Mouse (Mus musculus) layer of hippocampus, adult 9-11 months (tissue): ENCODE results near the gene Prox1.

ENCODE experiments used
- DNase-seq: peaks from one replicate; pipeline ENCODE4 v3.0.0; 2022

The Prox1 gene

DNA sequence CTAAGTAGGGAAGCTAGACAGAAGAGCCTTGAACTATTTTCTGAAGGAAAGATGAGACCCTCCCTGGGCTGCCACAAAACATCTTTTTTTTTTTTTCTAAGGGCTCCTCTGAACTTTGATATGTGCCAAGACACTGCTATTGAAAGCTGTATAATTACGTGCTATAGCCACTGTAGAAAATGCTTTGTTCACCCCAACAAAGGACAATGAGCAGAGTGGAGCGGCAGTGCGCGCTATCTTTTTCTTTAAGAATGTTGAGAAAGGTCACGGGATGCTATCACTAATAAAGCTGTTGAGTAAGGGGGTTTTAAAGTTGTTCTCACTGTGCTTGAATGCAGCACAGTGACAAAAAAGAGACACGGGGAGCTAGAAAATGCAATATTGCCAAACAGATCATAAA lies 30.0 kb downstream of the Prox1 start:
- no peak for DNase-seq

DNA sequence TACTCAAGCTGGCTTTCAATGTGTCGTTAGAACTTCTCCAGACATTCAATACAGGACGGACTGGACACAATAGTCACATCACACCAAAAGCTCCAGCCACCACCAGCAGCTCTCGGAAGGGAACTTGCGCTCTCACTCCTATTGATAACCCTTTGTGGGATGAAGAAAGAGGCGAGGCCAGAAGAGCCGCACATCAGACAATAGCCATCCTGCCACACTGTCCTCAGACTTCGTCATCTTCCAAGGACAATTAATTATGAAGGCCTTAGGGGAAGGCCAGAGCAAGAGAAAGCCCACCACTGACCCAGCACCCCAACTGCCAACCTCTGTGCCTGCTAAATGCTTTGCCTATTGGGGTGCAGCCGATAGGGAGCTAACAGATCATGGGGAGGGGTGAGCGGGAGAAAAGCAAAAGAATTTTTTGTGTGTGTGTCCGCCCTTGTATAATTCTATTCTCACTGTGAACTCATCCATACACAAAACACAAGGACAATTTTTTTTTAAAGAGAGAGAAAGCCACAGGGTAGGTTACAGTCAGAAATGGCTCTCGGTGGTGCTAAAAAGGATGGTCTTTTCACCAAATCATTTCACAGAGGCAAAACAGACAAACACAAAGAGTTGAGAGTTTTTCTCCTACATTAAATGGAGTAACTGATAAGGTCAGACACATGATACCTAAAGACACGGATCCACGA lies 30.7 kb downstream of the Prox1 start:
- no peak for DNase-seq

- DNase-seq, result no peak
Observed at GRCm38 (mm10) chr1:190137943-190138342, 32.6 kb downstream of the Prox1 start.

- no peak for DNase-seq
Observed at GRCm38 (mm10) chr1:190132897-190133296, 37.6 kb downstream of the Prox1 start.

GRCm38 (mm10) chr1:190130888-190131287 lies 39.6 kb downstream of the Prox1 start:
- DNase-seq, result no peak

- DNase-seq, result no peak
Observed at GRCm38 (mm10) chr1:190129553-190129952, 41.0 kb downstream of the Prox1 start.

DNA sequence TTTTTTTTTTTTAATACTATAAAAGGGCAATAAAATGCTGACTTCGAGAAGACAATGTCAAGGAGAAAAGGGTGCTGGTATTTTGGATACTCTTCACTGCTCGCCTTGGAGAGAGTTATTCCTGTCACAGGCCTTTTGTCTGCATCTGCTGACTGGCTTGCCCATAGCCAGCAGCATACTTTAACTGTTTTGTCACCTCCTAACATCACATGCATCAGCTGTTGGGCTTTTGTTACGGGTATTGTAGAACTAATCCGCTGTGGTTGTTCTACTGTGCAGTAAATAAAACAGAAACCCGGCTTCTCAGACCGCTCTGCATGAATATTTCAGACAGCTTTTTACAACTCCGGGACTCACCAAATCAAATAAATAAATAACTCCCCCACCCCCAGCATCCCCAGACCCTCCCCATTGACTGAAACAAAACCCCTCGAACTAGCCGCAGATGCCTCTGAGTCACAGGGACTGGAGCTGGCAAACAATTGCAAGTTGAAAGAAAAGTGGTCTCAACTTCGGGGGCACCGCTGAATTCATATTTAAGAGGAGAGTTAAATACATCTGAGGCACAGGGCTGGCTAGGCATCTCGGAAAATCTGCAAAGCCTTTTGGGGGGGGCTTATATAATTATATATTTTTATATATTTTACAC lies 41.7 kb downstream of the Prox1 start:
- DNase-seq, result no peak

GRCm38 (mm10) chr1:190127878-190128277 lies 42.6 kb downstream of the Prox1 start:
- DNase-seq, result no peak

- no peak for DNase-seq
Observed at GRCm38 (mm10) chr1:190127163-190127795, 43.2 kb downstream of the Prox1 start.

GRCm38 (mm10) chr1:190124961-190125739 lies 45.4 kb downstream of the Prox1 start:
- DNase-seq, result no peak

GRCm38 (mm10) chr1:190123404-190123803 lies 47.1 kb downstream of the Prox1 start:
- DNase-seq, result no peak

DNA sequence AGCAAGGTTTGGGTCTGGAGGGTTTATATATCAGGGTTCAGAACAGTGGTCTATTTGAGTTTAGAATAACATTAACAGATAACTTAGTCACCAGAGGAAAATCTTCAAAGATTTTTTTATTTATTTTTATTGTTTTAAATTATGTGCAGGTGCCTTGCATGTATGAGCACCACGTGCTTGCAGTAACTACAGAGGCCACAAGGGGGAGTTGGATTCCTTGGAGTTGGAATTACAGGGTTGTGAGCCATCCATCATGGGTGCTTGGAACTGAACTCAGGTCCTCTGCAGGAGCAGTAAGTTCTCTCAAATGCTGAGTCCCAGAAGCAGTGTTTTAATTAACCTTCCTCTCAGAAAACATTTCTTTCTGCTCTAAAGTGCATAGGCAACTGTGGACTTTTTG lies 54.5 kb downstream of the Prox1 start:
- no peak for DNase-seq

DNA sequence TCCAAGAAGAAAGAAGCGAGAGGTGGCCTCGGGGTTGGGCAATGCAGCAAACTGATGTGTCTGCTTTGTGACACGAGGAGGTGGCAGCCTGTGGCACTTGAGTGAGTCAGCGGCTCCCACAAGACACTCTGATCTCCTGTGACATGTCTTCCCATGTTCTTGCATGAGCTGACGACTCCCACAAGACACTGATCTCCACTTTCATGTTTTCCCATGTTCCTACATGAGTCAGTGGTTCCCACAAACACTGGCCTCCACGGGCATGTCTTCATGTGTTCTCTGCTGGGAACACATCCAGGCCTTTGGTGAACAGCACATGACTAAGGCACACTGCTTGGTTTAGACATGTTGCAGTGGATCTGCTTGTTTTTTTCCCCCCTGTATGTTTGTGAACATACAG lies 58.8 kb downstream of the Prox1 start:
- no peak for DNase-seq

GRCm38 (mm10) chr1:190107587-190107986 lies 62.9 kb downstream of the Prox1 start:
- DNase-seq, result no peak

DNA sequence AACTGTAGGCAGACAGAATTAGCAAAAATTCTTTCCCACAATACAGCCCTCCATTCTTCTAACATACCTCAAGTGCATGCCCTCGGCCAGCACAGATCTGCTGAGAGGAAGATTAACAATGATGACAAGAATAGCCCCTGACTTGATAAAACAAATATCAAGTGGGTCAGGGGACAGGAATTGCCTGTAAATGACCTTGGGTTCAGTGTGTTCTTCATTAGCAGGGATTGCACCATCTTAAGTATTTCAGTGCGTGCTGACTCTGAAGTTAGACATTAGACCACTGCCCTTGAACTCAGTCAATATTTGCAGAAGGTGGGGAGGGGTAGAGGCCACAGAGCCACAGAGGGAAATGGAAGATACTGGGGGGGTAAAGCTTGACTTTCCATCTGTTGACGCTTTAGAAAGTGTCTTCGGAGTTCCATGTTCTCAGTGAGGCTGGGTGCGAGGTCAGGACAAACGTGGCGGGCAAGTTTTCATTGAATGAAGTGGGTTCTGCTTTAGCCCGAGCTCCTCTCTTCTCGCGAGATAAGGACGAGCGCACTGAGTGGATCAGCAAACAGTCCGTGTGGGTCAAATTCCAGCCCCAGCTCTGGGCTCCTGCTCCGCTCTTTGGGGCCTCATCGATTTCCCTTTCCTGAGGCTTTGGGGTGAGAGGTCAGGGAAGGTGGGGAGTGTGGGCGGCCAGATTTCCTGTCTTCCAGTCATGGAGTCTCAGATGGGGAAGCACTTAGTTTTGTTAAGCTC lies 63.7 kb downstream of the Prox1 start:
- DNase-seq, result no peak

GRCm38 (mm10) chr1:190106060-190106459 lies 64.5 kb downstream of the Prox1 start:
- no peak for DNase-seq

- DNase-seq, result peak; percentile 33
Observed at GRCm38 (mm10) chr1:190093326-190093725, 77.2 kb downstream of the Prox1 start.

DNA sequence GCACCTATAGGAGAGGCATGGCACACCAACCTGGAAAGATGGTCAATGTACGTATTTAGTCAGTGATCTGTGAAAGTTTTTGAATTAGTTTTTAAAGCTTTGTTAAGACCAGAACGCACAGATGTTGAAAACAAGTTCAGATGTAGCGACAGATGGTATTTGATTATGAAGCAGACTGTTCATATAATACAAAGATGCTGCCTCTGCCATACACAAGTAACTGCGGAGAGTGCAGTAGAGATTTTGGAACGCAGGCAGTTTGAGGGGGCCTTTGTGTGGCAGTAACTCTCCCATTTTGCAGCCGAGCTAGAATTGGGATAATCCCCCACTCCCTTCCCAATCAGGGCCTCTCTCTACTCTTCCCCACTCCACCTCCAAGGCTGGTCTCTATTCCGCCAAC lies 78.4 kb downstream of the Prox1 start:
- DNase-seq, result peak; percentile 75

GRCm38 (mm10) chr1:190088929-190089328 lies 81.6 kb downstream of the Prox1 start:
- no peak for DNase-seq

DNA sequence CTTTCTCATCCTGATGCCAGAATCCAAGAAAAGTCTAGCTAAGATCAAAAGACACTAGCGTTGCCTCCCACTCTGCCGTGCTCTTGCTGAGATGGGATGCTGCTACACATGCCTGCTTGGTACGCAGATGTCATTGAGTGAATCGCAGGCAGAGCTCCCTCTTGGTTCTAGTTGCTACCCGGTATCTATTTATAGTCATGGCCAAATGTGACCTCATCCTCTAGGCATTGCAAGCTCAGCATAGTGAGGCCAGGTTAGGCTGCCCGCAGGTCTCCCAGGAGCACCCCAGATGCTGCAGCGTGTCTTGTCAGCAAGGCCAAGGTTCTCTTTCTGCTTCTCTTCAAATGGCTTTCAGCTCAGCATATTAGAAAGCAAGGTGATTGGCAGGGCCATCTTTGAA lies 84.8 kb downstream of the Prox1 start:
- peak; percentile 15 for DNase-seq

DNA sequence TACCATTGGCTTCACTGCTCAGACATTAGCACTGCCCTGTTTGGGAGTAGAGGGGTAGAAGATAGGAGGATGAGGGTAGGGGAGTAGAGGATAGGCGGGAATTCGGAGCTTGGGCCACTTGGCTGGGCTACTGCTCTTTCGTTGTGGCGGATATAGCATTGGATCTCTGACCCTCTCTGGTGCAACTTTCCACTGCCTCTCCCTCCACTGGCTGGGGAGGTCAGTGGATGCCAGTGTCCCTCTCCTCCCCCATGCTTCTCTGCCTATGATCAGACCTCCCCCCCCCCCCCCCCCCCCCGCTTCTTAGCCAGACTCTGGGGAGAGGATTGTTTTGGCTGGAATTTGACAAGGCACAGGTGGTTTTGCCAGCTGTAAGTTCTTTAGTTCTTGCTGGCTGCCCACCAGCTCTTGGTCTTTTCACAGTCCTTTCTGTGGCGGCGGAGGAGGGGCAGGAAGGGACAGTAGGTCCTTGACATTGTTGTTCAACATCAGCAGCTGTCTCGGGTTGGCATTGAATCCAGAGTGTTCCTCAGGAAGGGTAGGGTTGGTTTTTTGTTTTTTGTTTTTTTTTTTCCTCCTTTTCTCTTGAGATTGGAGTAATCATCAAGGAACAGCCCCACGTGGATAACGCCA lies 90.8 kb downstream of the Prox1 start:
- DNase-seq, result no peak

- peak; percentile 71 for DNase-seq
Observed at GRCm38 (mm10) chr1:190076601-190077000, 93.9 kb downstream of the Prox1 start.
